Comparison of ENCODE assay signal across 9 mouse cellular contexts in genomic region chr11:78019676-78020075, GRCm38 (mm10). TPM values are rescaled to one million over a fixed set of nuclear protein-coding genes. Genes with fewer than 3 reads are reported as not detected.
A peak's percentile ranks its signal among the peaks of the same experiment; 100 is the strongest.
DNase-seq lines count a peak whose midpoint lies in the region; ATAC-seq lines count a peak whose summit lies in the region.
"Had no signal": no experiment of that assay in that cellular context is flagged by ENCODE, and none has a peak within 500 bp of the region (broad histone marks: within the 10 kb centered on the region; RNA-seq: fewer than 3 reads in every experiment).

No protein-coding gene starts in this region.

- peaks cover 98% of the 10 kb centered on the region for H3K36me3 ChIP-seq in liver, embryonic 12.5 days
- peaks cover 92% of the 10 kb centered on the region for H3K36me3 ChIP-seq in forebrain, embryonic 12.5 days (replicated peaks)
- H3K36me3 ChIP-seq in limb, embryonic 13.5 days, result peaks cover 92% of the 10 kb centered on the region
- H3K36me3 ChIP-seq in stomach, embryonic 16.5 days (ENCODE audit: control insufficient read depth, insufficient read depth, low read length), result peaks cover 40% of the 10 kb centered on the region

- WGBS in liver, embryonic 12.5 days (ENCODE audit: insufficient replicate concordance), result 16% methylated on average over 4 of the region's 4 CpGs
- WGBS in forebrain, embryonic 12.5 days, result 26% methylated on average over 4 of the region's 4 CpGs
- WGBS in limb, embryonic 13.5 days, result 25% methylated on average over 4 of the region's 4 CpGs
- 11% methylated on average over 4 of the region's 4 CpGs for WGBS in stomach, embryonic 16.5 days

- no peaks in the 10 kb centered on the region for H3K9me3 ChIP-seq in liver, embryonic 12.5 days (replicated peaks)
- H3K9me3 ChIP-seq in forebrain, embryonic 12.5 days, result no peaks in the 10 kb centered on the region
- no peaks in the 10 kb centered on the region for H3K9me3 ChIP-seq in limb, embryonic 13.5 days
- H3K9me3 ChIP-seq in stomach, embryonic 16.5 days (replicated peaks; ENCODE audit: control insufficient read depth, low read length), result no peaks in the 10 kb centered on the region

- H3K4me2 ChIP-seq in liver, embryonic 12.5 days, result no peak overlapping the region
- no peak overlapping the region for H3K4me2 ChIP-seq in forebrain, embryonic 12.5 days
- no peak overlapping the region for H3K4me2 ChIP-seq in limb, embryonic 13.5 days (replicated peaks)
- no peak overlapping the region for H3K4me2 ChIP-seq in stomach, embryonic 16.5 days (ENCODE audit: low read depth, low read length)

- peak; percentile 79 for DNase-seq in liver
- peak; percentile 58 for DNase-seq in c-Kit-positive CD71-negative TER-119-negative erythroid progenitor cells, embryonic 14.5 days (ENCODE audit: low read depth)
- DNase-seq in hindlimb bud, embryonic 11.5 days (ENCODE audit: extremely low spot score, low read depth, low spot score), result peak; percentile 82

- H3K27me3 ChIP-seq in liver, embryonic 12.5 days (replicated peaks), result no peaks in the 10 kb centered on the region
- H3K27me3 ChIP-seq in forebrain, embryonic 12.5 days, result no peaks in the 10 kb centered on the region
- no peaks in the 10 kb centered on the region for H3K27me3 ChIP-seq in limb, embryonic 13.5 days
- H3K27me3 ChIP-seq in stomach, embryonic 16.5 days (ENCODE audit: control insufficient read depth, insufficient read depth, low read length), result no peaks in the 10 kb centered on the region

- H3K4me1 ChIP-seq in liver, embryonic 12.5 days, result no peaks in the 10 kb centered on the region
- H3K4me1 ChIP-seq in forebrain, embryonic 12.5 days, result no peaks in the 10 kb centered on the region
- no peaks in the 10 kb centered on the region for H3K4me1 ChIP-seq in limb, embryonic 13.5 days
- no peaks in the 10 kb centered on the region for H3K4me1 ChIP-seq in stomach, embryonic 16.5 days (ENCODE audit: control insufficient read depth, insufficient read depth, low read length)

- H3K27ac ChIP-seq in liver, embryonic 12.5 days, result no peak overlapping the region
- peak overlapping the region; percentile 54; the same call in 1 of the 2 replicates for H3K27ac ChIP-seq in forebrain, embryonic 12.5 days
- no peak overlapping the region for H3K27ac ChIP-seq in limb, embryonic 13.5 days
- no peak overlapping the region for H3K27ac ChIP-seq in stomach, embryonic 16.5 days (ENCODE audit: low read length)

- no peak for ATAC-seq in liver, embryonic 12.5 days
- peak; percentile 65; the same call in 1 of the 2 replicates for ATAC-seq in forebrain, embryonic 12.5 days (ENCODE audit: low FRiP score)
- peak; percentile 71; the same call in 1 of the 2 replicates for ATAC-seq in limb, embryonic 13.5 days (ENCODE audit: low FRiP score, low read depth)
- peak; percentile 86 for ATAC-seq in monocyte, adult 5-6 weeks (replicated peaks; ENCODE audit: insufficient number of reproducible peaks, low FRiP score, low TSS enrichment, poor library complexity, severe bottlenecking)
- peak; percentile 69; the same call in 1 of the 2 replicates for ATAC-seq in stomach, embryonic 16.5 days (ENCODE audit: insufficient read depth, low FRiP score)

- H3K4me3 ChIP-seq in liver, embryonic 12.5 days, result no peak overlapping the region
- no peak overlapping the region for H3K4me3 ChIP-seq in forebrain, embryonic 12.5 days (replicated peaks)
- H3K4me3 ChIP-seq in limb, embryonic 13.5 days, result no peak overlapping the region
- no peak overlapping the region for H3K4me3 ChIP-seq in stomach, embryonic 16.5 days (replicated peaks; ENCODE audit: low read length)
- H3K4me3 ChIP-seq: erythroblast, embryonic 14.5 days had no signal

- H3K9ac ChIP-seq in liver, embryonic 12.5 days, result no peak overlapping the region
- H3K9ac ChIP-seq in forebrain, embryonic 12.5 days, result no peak overlapping the region
- no peak overlapping the region for H3K9ac ChIP-seq in limb, embryonic 13.5 days
- H3K9ac ChIP-seq in stomach, embryonic 16.5 days (ENCODE audit: low read length), result no peak overlapping the region

RNA-seq across cellular contexts. Expression of gene Dhrs13, which starts 12.4 kb away (rescaled TPM):
- 25.4 and 26.4 TPM in 2 replicates for polyA plus RNA-seq in liver, embryonic 12.5 days (2016; fragmentation: Nextera tagmentation; extraction: Ambion mirVana)
- polyA plus RNA-seq in forebrain, embryonic 12.5 days (2016; fragmentation: Nextera tagmentation; extraction: Ambion mirVana), result 20.6 and 21.2 TPM in 2 replicates
- polyA plus RNA-seq in limb, embryonic 13.5 days (2015; fragmentation: Nextera tagmentation; extraction: Ambion mirVana), result 20.1 and 21.1 TPM in 2 replicates
- 0.39 to 0.86 TPM in 2 of 3 replicates, not detected in the other for total RNA-seq in monocyte, adult 5-6 weeks (2017)
- 12.1 and 13.8 TPM in 2 replicates for polyA plus RNA-seq in stomach, embryonic 16.5 days (2015; fragmentation: Nextera tagmentation; extraction: Ambion mirVana)

RNA-seq across cellular contexts. Expression of gene Flot2, which starts 18.1 kb away (rescaled TPM):
- 31.7 and 32.0 TPM in 2 replicates for polyA plus RNA-seq in liver, embryonic 12.5 days (2016; fragmentation: Nextera tagmentation; extraction: Ambion mirVana)
- 68.5 and 69.2 TPM in 2 replicates for polyA plus RNA-seq in forebrain, embryonic 12.5 days (2016; fragmentation: Nextera tagmentation; extraction: Ambion mirVana)
- polyA plus RNA-seq in limb, embryonic 13.5 days (2015; fragmentation: Nextera tagmentation; extraction: Ambion mirVana), result 52.0 and 52.9 TPM in 2 replicates
- 18.5 to 34.4 TPM (median 28.9 TPM) in 3 replicates for total RNA-seq in monocyte, adult 5-6 weeks (2017)
- polyA plus RNA-seq in stomach, embryonic 16.5 days (2015; fragmentation: Nextera tagmentation; extraction: Ambion mirVana), result 59.0 and 61.1 TPM in 2 replicates

RNA-seq across cellular contexts. Expression of gene Phf12, which starts 37.1 kb away (rescaled TPM):
- 13.6 and 13.8 TPM in 2 replicates for polyA plus RNA-seq in liver, embryonic 12.5 days (2016; fragmentation: Nextera tagmentation; extraction: Ambion mirVana)
- 29.1 and 29.6 TPM in 2 replicates for polyA plus RNA-seq in forebrain, embryonic 12.5 days (2016; fragmentation: Nextera tagmentation; extraction: Ambion mirVana)
- 21.5 and 22.0 TPM in 2 replicates for polyA plus RNA-seq in limb, embryonic 13.5 days (2015; fragmentation: Nextera tagmentation; extraction: Ambion mirVana)
- total RNA-seq in monocyte, adult 5-6 weeks (2017), result 34.9 to 44.3 TPM (median 43.9 TPM) in 3 replicates
- 10.9 and 11.5 TPM in 2 replicates for polyA plus RNA-seq in stomach, embryonic 16.5 days (2015; fragmentation: Nextera tagmentation; extraction: Ambion mirVana)
